Mouse (Mus musculus): ENCODE data around the gene R3hcc1l. TPM values are rescaled to one million over a fixed set of nuclear protein-coding genes. Genes with fewer than 3 reads are reported as not detected.

The R3hcc1l gene
- polyA plus RNA-seq, 2 experiments from 2014 or later = 50.1 to 53.5 TPM

- ATAC-seq = no peak
These were observed 40.1 kb downstream of the R3hcc1l start for GRCm38 (mm10) chr19:42558701-42559100.

GRCm38 (mm10) chr19:42561991-42562390 lies 43.4 kb downstream of the R3hcc1l start:
- no peak for ATAC-seq

GRCm38 (mm10) chr19:42562981-42563380 lies 44.4 kb downstream of the R3hcc1l start:
- no peak for ATAC-seq

GRCm38 (mm10) chr19:42563726-42564270 lies 45.2 kb downstream of the R3hcc1l start:
- no peak for ATAC-seq

GRCm38 (mm10) chr19:42566283-42567019 lies 47.9 kb downstream of the R3hcc1l start:
- no peak for ATAC-seq

- ATAC-seq = no peak
These were observed 48.5 kb downstream of the R3hcc1l start for GRCm38 (mm10) chr19:42567020-42567419.

- ATAC-seq = no peak
These were observed 50.5 kb downstream of the R3hcc1l start for GRCm38 (mm10) chr19:42569076-42569475.

- no peak for ATAC-seq
These were observed 52.7 kb downstream of the R3hcc1l start for GRCm38 (mm10) chr19:42571291-42571690.

GRCm38 (mm10) chr19:42575317-42575716 lies 56.8 kb downstream of the R3hcc1l start:
- no peak for ATAC-seq

- ATAC-seq = no peak
These were observed 58.3 kb downstream of the R3hcc1l start for GRCm38 (mm10) chr19:42576856-42577255.

- no peak for ATAC-seq
These were observed 60.1 kb downstream of the R3hcc1l start for GRCm38 (mm10) chr19:42578631-42579030.

- ATAC-seq = no peak
These were observed 62.1 kb downstream of the R3hcc1l start for GRCm38 (mm10) chr19:42580701-42581100.

GRCm38 (mm10) chr19:42582811-42583370 lies 64.3 kb downstream of the R3hcc1l start:
- no peak for ATAC-seq

GRCm38 (mm10) chr19:42583677-42584076 lies 65.1 kb downstream of the R3hcc1l start:
- no peak for ATAC-seq

- no peak for ATAC-seq
These were observed 65.6 kb downstream of the R3hcc1l start for GRCm38 (mm10) chr19:42584188-42584587.

GRCm38 (mm10) chr19:42587704-42588103 lies 69.1 kb downstream of the R3hcc1l start:
- ATAC-seq = no peak

GRCm38 (mm10) chr19:42589246-42589645 lies 70.7 kb downstream of the R3hcc1l start:
- ATAC-seq = no peak

- no peak for ATAC-seq
These were observed 73.0 kb downstream of the R3hcc1l start for GRCm38 (mm10) chr19:42591534-42591933.

- no peak for ATAC-seq
These were observed 74.9 kb downstream of the R3hcc1l start for GRCm38 (mm10) chr19:42593456-42593855.

- ATAC-seq = no peak
These were observed 76.5 kb downstream of the R3hcc1l start for GRCm38 (mm10) chr19:42595066-42595465.

GRCm38 (mm10) chr19:42597286-42597685 lies 78.7 kb downstream of the R3hcc1l start:
- ATAC-seq = no peak

GRCm38 (mm10) chr19:42597896-42598295 lies 79.3 kb downstream of the R3hcc1l start:
- no peak for ATAC-seq

GRCm38 (mm10) chr19:42599891-42600290 lies 81.3 kb downstream of the R3hcc1l start:
- ATAC-seq = no peak

- ATAC-seq = no peak
These were observed 82.0 kb downstream of the R3hcc1l start for GRCm38 (mm10) chr19:42600591-42600990.

All from CD4-positive, CD25-positive, alpha-beta regulatory T cell, adult 4 months (primary cell).